ENCODE assay signal across 16 mouse cellular contexts in genomic region chr4:36407350-36407749, GRCm38 (mm10).
"Had no signal": no experiment of that assay in that cellular context is flagged by ENCODE, and none has a peak within 500 bp of the region (broad histone marks: within the 10 kb centered on the region; RNA-seq: fewer than 3 reads in every experiment).

No protein-coding gene starts in this region.

- DNase-seq: heart, postnatal 10 days; heart, postnatal 14 days; heart, postnatal 36 days; heart, postnatal 4 days; kidney, adult 11 months; kidney, adult 18-20 months; kidney, adult 2 months; kidney, adult 8-10 months; kidney, adult 9 months; kidney, postnatal 10 days; kidney, postnatal 14 days; kidney, postnatal 25 days; kidney, postnatal 36 days; kidney, postnatal 4 days; layer of hippocampus, adult 9-11 months; layer of hippocampus, postnatal 36 days had no signal
